Mouse (Mus musculus): ENCODE measurements around the gene Bsph1.
"Not testable (repeated sequence)": the region's sequence is repeated elsewhere in the genome, so short reads cannot be mapped to it uniquely, and the experiment has no call there.

Gene Bsph1

DNA sequence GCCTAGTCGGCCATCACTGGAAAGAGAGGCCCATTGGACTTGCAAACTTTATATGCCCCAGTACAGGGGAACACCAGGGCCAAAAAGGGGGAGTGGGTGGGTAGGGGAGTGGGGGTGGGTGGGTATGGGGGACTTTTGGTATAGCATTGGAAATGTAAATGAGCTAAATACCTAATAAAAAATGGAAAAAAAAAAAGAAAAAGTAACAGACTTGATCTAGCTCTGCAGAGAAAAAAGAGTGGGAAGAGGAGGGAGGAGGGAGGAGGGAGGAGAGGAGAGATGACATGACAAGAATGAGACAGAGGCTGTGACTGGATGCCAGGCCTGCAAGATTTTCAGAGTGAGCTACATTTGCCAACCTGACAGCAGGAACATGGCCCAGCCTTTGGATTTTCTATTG is at the start of gene Bsph1:
Gene Bsph1 (plus strand): TSS at position 301 of the 400 bp plus-strand sequence.
- not testable (repeated sequence) for DNase-seq

DNA sequence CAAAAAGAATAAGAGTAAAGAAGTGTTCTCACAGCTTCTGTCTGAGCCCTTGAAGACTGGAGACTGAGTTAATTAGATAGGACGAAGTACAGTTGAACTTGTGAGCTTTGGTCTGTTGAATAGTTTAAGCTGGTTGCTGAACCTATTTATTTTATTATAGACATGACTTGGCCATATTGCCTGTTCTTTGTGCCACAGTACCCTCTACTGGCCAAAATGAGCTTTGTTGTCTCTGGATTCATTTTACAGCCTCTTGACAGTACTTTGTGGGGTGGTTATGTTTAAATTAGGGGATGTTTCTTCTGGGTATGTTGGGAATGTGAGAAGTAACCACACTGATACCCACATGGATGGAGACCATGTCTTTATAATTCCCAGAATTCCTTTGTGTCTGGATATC is 60.9 kb downstream of the Bsph1 start:
- peak; percentile 16 for DNase-seq
